Mouse (Mus musculus) CH12.LX (cell line): ENCODE measurements around the gene Rap2b. TPM values are rescaled to one million over a fixed set of nuclear protein-coding genes. Genes with fewer than 3 reads are reported as not detected.

Source experiments
- DNase-seq: peaks from one replicate; pipeline ENCODE4 v3.0.0-alpha.2; 2013; ENCODE audit errors: extremely low read depth
- H3K27ac ChIP-seq: 2 replicates; pipeline ENCODE4 v1.5.1; 2012; ENCODE audit warnings: low read depth, mild to moderate bottlenecking, control low read depth, moderate library complexity; ENCODE audit not compliant: insufficient read depth
- H3K27me3 ChIP-seq: replicated peaks from 2 replicates; pipeline ENCODE3; 2012; ENCODE audit warnings: inconsistent platforms
- H3K36me3 ChIP-seq, 2 experiments: replicated peaks in 1 of 2; 2 replicates each; pipeline versions ENCODE3 to v1.6.1; 2012; ENCODE audit warnings: inconsistent platforms in 1 of 2, low read length in 1 of 2, mild to moderate bottlenecking in 1 of 2, mixed read lengths in 1 of 2, moderate library complexity in 1 of 2; ENCODE audit not compliant: control insufficient read depth in 1 of 2, insufficient read depth in 1 of 2
- H3K4me1 ChIP-seq, 2 experiments: 2 replicates each; pipeline ENCODE4 v1.6.1; 2012; ENCODE audit warnings: inconsistent platforms in 1 of 2, moderate library complexity in 1 of 2; ENCODE audit not compliant: insufficient read depth in 2 of 2, control insufficient read depth in 1 of 2
- H3K4me2 ChIP-seq: 2 replicates; pipeline ENCODE4 v1.6.1; 2012; ENCODE audit warnings: low read depth, mild to moderate bottlenecking, control low read depth; ENCODE audit not compliant: poor library complexity, insufficient read depth, severe bottlenecking
- H3K4me3 ChIP-seq, 3 experiments: fragments of 150-350 bp in 1 of 3; sonication (generic) in 1 of 3; replicated peaks in 1 of 3; 2 replicates each; pipeline versions ENCODE3 to v1.5.1; 2011 to 2012; ENCODE audit warnings: low read depth in 2 of 3, low read length in 2 of 3, mild to moderate bottlenecking in 2 of 3, moderate library complexity in 2 of 3, control low read depth in 1 of 3, improper control_type of control experiment in 1 of 3, inconsistent platforms in 1 of 3, mixed read lengths in 1 of 3; ENCODE audit not compliant: poor library complexity in 1 of 3
- H3K79me2 ChIP-seq: replicated peaks from 2 replicates; pipeline ENCODE4 v1.6.1; 2012; ENCODE audit warnings: mild to moderate bottlenecking, moderate library complexity; ENCODE audit not compliant: control insufficient read depth, poor library complexity, insufficient read depth, severe bottlenecking; ENCODE audit errors: extremely low read depth
- H3K9ac ChIP-seq: 2 replicates; pipeline ENCODE4 v1.6.1; 2012; ENCODE audit warnings: low read depth, mild to moderate bottlenecking, control low read depth, moderate library complexity; ENCODE audit not compliant: insufficient read depth
- H3K9me3 ChIP-seq: replicated peaks from 2 replicates; pipeline ENCODE3; 2012; ENCODE audit warnings: low read length, inconsistent platforms, mixed read lengths
- BHLHE40 ChIP-seq: IDR thresholded peaks from 2 replicates; pipeline ENCODE4 v1.6.1; 2011; ENCODE audit warnings: mild to moderate bottlenecking, low read depth, low read length, improper control_type of control experiment
- CTCF ChIP-seq, 2 experiments: IDR thresholded peaks in 1 of 2; conservative IDR thresholded peaks in 1 of 2; 2 replicates each; pipeline ENCODE4 v1.5.1; 2011 to 2012; ENCODE audit warnings: low read depth in 2 of 2, low read length in 2 of 2, improper control_type of control experiment in 1 of 2, inconsistent platforms in 1 of 2, mild to moderate bottlenecking in 1 of 2, moderate library complexity in 1 of 2
- EP300 ChIP-seq: IDR thresholded peaks from 2 replicates; pipeline ENCODE4 v1.6.1; 2011; ENCODE audit warnings: low read length, improper control_type of control experiment
- ETS1 ChIP-seq: conservative IDR thresholded peaks from 2 replicates; pipeline ENCODE4 v1.6.1; 2012; ENCODE audit warnings: low read depth, mild to moderate bottlenecking, inconsistent platforms, low read length, improper control_type of control experiment, moderate library complexity
- GABPA ChIP-seq: IDR thresholded peaks from 2 replicates; pipeline ENCODE4 v1.6.1; 2012; ENCODE audit warnings: low read depth, low read length, improper control_type of control experiment, inconsistent platforms; ENCODE audit not compliant: insufficient replicate concordance
- JUN ChIP-seq: IDR thresholded peaks from 2 replicates; pipeline ENCODE4 v1.6.1; 2011; ENCODE audit warnings: low read depth, mild to moderate bottlenecking, low read length, improper control_type of control experiment, moderate library complexity; ENCODE audit not compliant: insufficient read depth
- MAX ChIP-seq: IDR thresholded peaks from 2 replicates; pipeline ENCODE4 v1.6.1; 2011; ENCODE audit warnings: low read length, improper control_type of control experiment
- MAZ ChIP-seq: IDR thresholded peaks from 2 replicates; pipeline ENCODE4 v1.6.1; 2012; ENCODE audit warnings: low read depth, mild to moderate bottlenecking, inconsistent platforms, low read length, improper control_type of control experiment, moderate library complexity
- MEF2A ChIP-seq: IDR thresholded peaks from 2 replicates; pipeline ENCODE4 v1.6.1; 2014; ENCODE audit warnings: low read depth, mild to moderate bottlenecking, inconsistent platforms, low read length, improper control_type of control experiment, borderline replicate concordance
- MXI1 ChIP-seq: IDR thresholded peaks from 2 replicates; pipeline ENCODE4 v1.6.1; 2011; ENCODE audit warnings: mild to moderate bottlenecking, low read depth, low read length, improper control_type of control experiment
- MYC ChIP-seq: IDR thresholded peaks from 2 replicates; pipeline ENCODE4 v1.6.1; 2011; ENCODE audit warnings: low read depth, mild to moderate bottlenecking, improper control_type of control experiment, low read length
- NELFE ChIP-seq: IDR thresholded peaks from 2 replicates; pipeline ENCODE4 v1.6.1; 2011; ENCODE audit warnings: low read depth, low read length, improper control_type of control experiment
- NRF1 ChIP-seq: IDR thresholded peaks from 2 replicates; pipeline ENCODE4 v1.6.1; 2014; ENCODE audit warnings: low read depth, mild to moderate bottlenecking, inconsistent platforms, low read length, improper control_type of control experiment, moderate library complexity
- POLR2AphosphoS2 ChIP-seq: IDR thresholded peaks from 2 replicates; pipeline ENCODE4 v1.6.1; 2011; ENCODE audit warnings: low read depth, low read length, improper control_type of control experiment
- RAD21 ChIP-seq: IDR thresholded peaks from 2 replicates; pipeline ENCODE4 v1.6.1; 2011; ENCODE audit warnings: low read depth, mild to moderate bottlenecking, low read length, improper control_type of control experiment, moderate library complexity
- TCF12 ChIP-seq: IDR thresholded peaks from 2 replicates; pipeline ENCODE4 v1.6.1; 2014; ENCODE audit warnings: low read depth, mild to moderate bottlenecking, inconsistent platforms, low read length, improper control_type of control experiment
- UBTF ChIP-seq: IDR thresholded peaks from 2 replicates; pipeline ENCODE4 v1.6.1; 2012; ENCODE audit warnings: low read depth, mild to moderate bottlenecking, inconsistent platforms, low read length, improper control_type of control experiment, moderate library complexity
- USF2 ChIP-seq: conservative IDR thresholded peaks from 2 replicates; pipeline ENCODE4 v1.6.1; 2011; ENCODE audit warnings: low read depth, low read length, improper control_type of control experiment
- ZC3H11A ChIP-seq: IDR thresholded peaks from 2 replicates; pipeline ENCODE4 v1.6.1; 2012; ENCODE audit warnings: low read depth, mild to moderate bottlenecking, inconsistent platforms, low read length, improper control_type of control experiment
- ZNF384 ChIP-seq: IDR thresholded peaks from 2 replicates; pipeline ENCODE4 v1.6.1; 2012; ENCODE audit warnings: low read depth, low read length, improper control_type of control experiment, inconsistent platforms
- dilution Hi-C: fragments of 300-500 bp; cut with MboI; formaldehyde crosslinking; loops from 2 replicates; pipeline ENCODE4 v1.14.3; 2020; ENCODE audit warnings: low sequenced_read_pairs; ENCODE audit not compliant: extremely low pct_unique_long_range_greater_than_20kb, extremely low pct_ligation_motif_present
- in situ Hi-C: fragments of 300-500 bp; cut with MboI; formaldehyde crosslinking; loops from 3 replicates; pipeline ENCODE4 v1.14.3; 2019; ENCODE audit warnings: low sequenced_read_pairs, low pct_ligation_motif_present, low pct_unique_long_range_greater_than_20kb, mixed read lengths
- polyA plus RNA-seq: library from polyadenylated mRNA; unstranded; fragments of >175 nt; gene quantifications from 2 replicates; pipeline ENCODE4 v1.2.1, GENCODE M21; 2012; ENCODE audit warnings: low read depth; ENCODE audit not compliant: insufficient read length
- total RNA-seq, 2 experiments: library from RNA; depleted of rRNA; stranded (reverse); fragments of 300-350 nt in 1 of 2; fragments of >200 nt in 1 of 2; gene quantifications; 2 replicates each; pipeline ENCODE4 v1.2.3; 2012 to 2014

The Rap2b gene
- total and polyA plus RNA-seq, 3 experiments, result not detected

- H3K9me3 ChIP-seq, result peaks cover 14% of the 10 kb centered on the region
- no peaks in the 10 kb centered on the region for H3K36me3 ChIP-seq
- no peak overlapping the region for H3K9ac ChIP-seq
- no peaks in the 10 kb centered on the region for H3K79me2 ChIP-seq
- DNase-seq, result no peak
- H3K4me2 ChIP-seq, result no peak overlapping the region
- H3K27ac ChIP-seq, result no peak overlapping the region
- dilution Hi-C loops, result no loop called here
- no peak for TF ChIP-seq EP300
- no peak for TF ChIP-seq RAD21
- no peak for TF ChIP-seq MXI1
- TF ChIP-seq MEF2A, result no peak
- TF ChIP-seq ETS1, result no peak
- no peak for TF ChIP-seq MAX
- TF ChIP-seq NELFE, result no peak
- no peak for TF ChIP-seq CTCF (conservative IDR thresholded peaks at IDR 0.05 in 1 of 2, IDR thresholded peaks at IDR 0.05 in 1 of 2; ENCODE audit: low read depth in 2 of 2, low read length in 2 of 2)
- no peak for TF ChIP-seq UBTF
- TF ChIP-seq ZC3H11A, result no peak
- no peak for TF ChIP-seq POLR2AphosphoS2
- TF ChIP-seq USF2, result no peak
- no peak for TF ChIP-seq MAZ
- no peak for TF ChIP-seq ZNF384
- no peak for TF ChIP-seq MYC
- TF ChIP-seq JUN, result no peak
- TF ChIP-seq NRF1, result no peak
- in situ Hi-C loops, result no loop called here
- H3K4me3 ChIP-seq, result no peak overlapping the region
- H3K4me1 ChIP-seq, result no peaks in the 10 kb centered on the region
- H3K27me3 ChIP-seq, result no peaks in the 10 kb centered on the region
Observed at GRCm38 (mm10) chr3:61320031-61320430, 41.4 kb upstream of the Rap2b start.

- Histone ChIP-seq H3K36me3 (no peaks in the 10 kb centered on the region), H3K27me3 (no peaks in the 10 kb centered on the region), H3K4me2 (no peak overlapping the region), H3K9ac (no peak overlapping the region), H3K79me2 (no peaks in the 10 kb centered on the region), H3K9me3 (peaks cover 18% of the 10 kb centered on the region), H3K4me1 (no peaks in the 10 kb centered on the region), H3K27ac (no peak overlapping the region), H3K4me3 (no peak overlapping the region)
- TF ChIP-seq GABPA (no peak), NELFE (no peak), POLR2AphosphoS2 (no peak), BHLHE40 (no peak), MXI1 (no peak), RAD21 (no peak), TCF12 (no peak)
- no peak for DNase-seq
- dilution Hi-C loops (no loop called here), in situ Hi-C loops (no loop called here)
Observed at GRCm38 (mm10) chr3:61321632-61322031, 39.8 kb upstream of the Rap2b start.
